Mouse (Mus musculus): ENCODE results near the gene Bpi.

Gene Bpi

DNA sequence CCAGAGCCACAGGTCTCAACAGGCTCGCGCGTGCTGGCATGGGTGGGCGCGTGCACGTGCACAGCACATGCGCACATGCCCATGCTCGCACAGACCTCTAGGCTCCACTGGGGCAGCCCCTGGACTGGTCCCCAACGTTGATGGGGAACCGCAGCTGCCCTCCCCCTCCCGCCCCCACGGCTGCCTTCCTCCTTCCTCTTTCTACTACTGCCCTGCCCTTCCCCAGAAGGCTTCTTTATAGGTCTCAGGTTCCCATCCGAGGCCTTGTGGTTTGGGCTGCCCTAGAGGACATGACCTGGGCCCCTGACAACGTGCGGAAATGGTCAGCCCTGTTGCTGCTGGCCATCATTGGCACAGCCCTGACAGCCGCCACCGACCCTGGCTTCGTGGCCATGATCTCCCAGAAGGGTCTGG is at the start of gene Bpi:
Bpi (plus strand) TSS at position 90 of the 414 bp plus-strand sequence.
- DNase-seq (ENCODE audit: low spot score in 2 of 2), result no peak

DNA sequence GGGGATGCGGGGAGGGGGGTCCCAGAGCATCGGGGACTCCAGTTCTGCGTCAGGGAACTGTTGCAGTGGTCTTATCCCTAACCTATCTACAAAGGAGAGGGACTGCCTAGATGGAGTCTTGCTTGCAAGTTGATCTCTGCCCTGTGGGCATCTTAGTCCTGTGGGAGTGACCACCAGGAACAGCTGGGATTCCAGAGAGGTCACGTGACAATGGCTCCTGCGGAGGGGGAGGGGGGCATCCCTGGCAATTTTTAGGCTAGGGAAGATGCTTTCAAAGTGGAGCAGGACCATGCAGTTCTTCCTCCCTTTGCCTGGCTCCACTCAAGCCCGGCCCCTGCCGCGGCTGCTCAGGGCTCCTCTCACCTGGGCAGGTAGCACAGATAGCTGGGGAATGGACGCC is 48.1 kb upstream of the Bpi start:
- DNase-seq (ENCODE audit: low spot score in 2 of 2), result no peak

DNA sequence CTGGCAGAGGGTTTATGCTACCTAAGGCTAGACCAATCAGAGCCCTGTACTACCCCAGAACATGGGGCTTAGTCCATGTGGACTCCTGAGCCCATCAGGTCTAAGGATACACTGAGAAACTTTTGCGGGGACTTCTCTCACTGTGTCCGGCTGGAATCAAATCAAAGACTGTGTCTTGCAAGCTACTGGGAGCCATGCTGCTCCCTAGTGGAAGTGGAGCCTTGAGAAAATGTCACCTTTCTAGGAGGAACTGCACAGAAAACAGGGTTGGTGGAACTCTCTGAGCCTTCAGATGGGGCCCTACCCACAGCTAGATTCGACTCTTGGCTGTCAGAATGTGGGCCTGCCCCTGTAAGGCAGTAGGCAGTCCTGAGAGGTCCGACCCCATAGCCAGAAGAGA is 47.4 kb upstream of the Bpi start:
- peak in 1 of 2 experiments; percentile 62 for DNase-seq (ENCODE audit: low spot score in 2 of 2)

DNA sequence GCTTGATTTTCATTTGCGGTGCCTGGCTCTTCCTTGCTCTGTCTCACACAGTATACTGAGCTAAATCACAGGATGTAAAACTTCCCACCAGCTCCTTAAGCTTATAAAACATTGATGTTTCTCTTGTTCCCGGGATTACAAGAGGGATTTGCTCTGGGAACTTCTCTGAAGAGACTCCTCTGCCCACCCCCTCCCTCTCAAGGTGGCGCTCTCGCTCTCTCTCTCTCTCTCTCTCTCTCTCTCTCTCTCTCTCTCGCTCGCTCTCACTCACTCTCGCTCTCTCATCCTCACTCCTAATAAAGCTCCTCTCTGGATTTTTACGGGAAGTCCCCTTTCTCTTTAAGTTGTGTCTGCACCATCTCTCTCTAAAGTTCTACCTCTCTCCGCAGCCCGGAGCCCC is 46.9 kb upstream of the Bpi start:
- no peak for DNase-seq (ENCODE audit: low spot score in 2 of 2)

DNA sequence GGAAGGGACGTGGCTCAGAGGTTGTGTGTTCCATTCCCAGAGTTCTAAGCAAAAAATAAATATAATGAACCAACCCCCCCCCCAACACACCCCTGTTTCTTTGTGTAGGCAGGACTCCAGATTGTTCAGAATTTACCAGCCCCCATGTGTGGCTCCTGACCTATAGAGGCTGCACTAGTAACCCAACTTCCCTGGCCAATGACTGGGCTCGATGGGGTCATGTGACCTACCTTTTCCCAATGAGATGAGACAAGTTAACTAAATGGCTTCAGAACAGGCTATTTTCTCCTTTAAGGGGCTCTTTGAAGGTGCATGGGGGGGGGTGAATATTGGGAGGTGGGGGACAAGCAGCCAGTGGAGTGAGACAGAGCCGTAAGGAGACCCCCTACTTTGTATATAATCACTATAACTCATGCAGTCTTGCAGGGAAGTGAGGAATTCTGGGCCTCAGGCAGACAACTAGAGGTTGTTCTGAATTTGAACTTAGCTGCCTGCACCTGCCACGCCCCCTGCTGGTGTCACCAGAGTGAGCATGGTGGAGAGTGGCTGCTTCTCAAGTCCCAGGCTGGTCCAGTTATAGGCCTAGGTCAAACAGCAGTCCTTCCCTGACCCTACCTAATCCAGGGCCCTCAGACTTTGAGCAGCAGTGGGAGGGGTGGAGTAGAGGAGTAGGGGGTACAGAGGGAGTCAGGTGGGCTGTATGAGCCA is 46.0 kb upstream of the Bpi start:
- no peak for DNase-seq (ENCODE audit: low spot score in 2 of 2)

DNA sequence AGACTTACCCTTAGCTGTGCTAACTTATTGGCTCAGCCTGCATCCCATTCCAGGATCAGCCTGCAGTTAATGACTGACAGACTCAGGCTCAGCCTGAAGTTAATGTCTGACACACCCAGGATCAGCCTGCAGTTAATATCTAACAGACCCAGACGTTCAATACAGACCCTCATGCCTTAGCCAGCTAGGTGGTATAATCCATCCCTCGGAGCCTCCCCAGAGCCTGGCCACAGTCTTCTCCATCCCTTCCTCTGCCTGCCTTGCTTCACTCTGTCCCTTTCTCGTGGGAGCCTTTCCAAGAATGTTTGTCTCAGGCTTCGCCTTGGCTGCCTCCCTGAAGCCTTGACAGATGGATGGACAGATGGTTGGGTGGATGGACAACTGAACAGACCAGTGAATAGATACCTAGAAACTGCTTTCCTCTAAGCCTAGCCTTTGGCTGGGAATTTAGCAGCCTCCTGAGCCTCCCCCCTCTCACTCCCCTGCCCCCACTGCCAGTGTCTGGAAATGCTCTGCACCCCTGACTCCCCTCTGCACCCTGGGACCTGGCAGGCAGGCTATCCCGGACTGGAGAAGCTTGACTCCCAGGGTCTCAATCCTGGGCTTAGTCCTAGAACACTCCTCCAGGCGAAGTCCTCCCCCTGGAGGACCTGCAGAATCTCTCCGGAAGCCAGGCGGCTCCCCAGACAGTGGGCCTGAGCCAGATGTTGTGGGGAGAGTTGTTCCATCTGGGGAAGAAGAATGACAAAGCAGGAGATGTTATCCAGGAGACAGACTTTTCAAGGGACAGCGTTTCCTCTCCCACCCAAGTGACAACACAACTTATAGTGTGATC is 42.4 kb upstream of the Bpi start:
- DNase-seq (ENCODE audit: low spot score in 2 of 2), result peak in 1 of 2 experiments; percentile 42

DNA sequence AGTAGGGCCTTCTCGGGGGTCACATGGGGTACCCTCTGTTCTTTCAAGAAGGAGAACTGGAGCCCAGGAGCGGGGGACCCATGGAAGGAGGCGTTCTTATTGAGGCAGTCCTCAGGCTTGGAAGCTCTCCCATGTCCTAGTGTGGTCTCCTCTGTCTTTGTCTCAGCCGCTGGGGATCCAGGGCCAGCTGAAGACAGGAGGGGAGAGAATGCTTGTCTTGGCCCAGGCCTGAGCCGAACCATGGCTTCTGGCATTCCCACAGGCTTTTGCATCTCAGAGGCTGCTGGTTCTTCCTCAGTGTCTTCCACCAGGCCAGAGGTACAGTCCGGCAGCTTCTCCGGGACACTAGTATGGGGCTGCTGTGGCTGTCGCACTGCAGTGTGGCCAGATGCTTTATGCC is 41.4 kb upstream of the Bpi start:
- no peak for DNase-seq (ENCODE audit: low spot score in 2 of 2)

DNA sequence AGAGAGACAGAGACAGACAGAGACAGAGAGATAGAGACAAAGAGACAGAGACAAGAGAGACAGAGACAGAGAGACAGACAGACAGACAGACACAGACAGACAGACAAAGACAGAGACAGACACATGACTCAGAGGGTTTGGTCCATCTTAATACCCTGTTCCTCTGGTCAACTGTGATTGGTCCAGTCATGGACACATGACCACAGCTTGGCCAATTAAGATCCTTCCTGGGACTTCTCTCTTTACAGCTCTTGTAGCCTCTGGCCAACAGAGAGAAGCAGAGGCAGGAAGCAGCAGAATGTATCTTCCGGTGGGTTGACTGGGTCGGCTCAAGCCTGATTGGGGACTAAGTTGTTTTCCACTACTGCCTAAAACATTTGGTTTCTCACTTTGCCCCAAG is 38.3 kb upstream of the Bpi start:
- DNase-seq (ENCODE audit: low spot score in 2 of 2), result no peak

DNA sequence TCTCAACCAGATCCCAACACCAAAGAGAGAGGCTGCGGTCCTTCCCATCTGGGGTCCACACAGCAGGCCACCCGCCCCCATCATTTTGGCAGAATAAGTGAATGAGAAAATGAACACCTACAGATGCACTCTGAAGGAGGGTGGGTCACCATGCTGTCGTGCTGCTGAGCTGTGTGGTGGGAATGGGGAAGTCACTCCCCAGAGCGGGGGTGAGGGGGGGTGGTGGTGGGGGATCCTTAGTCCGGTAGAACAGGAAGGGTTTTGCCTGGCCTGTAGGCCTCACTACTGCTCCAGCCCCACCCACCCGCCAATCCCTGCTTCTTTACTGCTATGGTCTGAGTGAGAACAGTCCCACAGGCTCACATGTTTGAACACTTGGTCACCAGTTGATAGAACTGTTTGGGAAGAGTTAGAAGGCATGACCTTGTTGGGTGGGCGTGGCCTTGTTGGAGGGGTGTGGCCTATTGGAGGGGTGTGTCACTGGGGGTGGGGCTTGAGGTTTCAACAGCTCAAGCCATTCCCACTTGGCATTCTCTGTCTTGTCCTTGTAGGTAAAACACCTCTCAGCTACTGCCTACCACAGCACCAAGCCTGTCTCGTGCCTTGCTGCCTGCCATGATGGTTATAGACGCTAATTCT is 36.3 kb upstream of the Bpi start:
- DNase-seq (ENCODE audit: low spot score in 2 of 2), result no peak

DNA sequence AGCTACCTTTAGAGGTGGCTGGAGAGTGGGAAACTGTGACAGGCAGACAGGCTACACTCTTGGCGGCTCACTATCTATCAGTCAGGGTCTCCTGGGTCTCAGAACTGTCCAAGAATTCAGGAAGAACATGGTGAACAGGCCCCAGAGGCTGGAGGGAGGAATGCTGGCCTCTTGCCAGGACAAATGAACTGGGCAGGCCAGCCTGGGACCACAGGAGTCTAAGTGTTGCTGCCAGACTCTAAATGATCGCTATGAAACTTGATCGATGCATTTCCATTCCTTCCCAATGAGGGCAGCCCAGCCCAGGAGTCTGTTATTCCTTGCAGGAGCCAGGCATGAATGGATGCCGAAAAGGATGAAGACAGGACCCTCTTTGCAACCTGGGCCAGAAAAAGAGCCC is 35.2 kb upstream of the Bpi start:
- peak in 1 of 2 experiments; percentile 44 for DNase-seq (ENCODE audit: low spot score in 2 of 2)

DNA sequence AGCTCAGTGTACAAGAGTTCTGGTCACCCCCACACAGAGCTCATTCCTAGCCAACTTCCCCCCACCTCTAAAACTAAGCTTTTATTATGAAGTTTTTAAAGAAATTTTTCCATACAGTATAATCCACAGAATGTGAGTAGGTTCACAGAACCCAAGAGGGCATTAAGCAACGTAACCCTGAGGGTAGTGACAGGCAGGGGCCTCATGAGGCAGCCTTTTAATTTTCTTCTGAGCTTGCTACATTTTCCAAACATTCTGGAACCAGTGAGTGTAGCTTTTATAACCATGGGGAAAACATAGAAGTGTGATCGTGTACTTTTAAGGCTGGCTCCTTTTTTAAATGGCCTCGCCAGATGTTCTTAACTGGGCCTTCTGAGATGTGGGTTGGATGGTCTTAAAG is 34.4 kb upstream of the Bpi start:
- DNase-seq (ENCODE audit: low spot score in 2 of 2), result no peak

DNA sequence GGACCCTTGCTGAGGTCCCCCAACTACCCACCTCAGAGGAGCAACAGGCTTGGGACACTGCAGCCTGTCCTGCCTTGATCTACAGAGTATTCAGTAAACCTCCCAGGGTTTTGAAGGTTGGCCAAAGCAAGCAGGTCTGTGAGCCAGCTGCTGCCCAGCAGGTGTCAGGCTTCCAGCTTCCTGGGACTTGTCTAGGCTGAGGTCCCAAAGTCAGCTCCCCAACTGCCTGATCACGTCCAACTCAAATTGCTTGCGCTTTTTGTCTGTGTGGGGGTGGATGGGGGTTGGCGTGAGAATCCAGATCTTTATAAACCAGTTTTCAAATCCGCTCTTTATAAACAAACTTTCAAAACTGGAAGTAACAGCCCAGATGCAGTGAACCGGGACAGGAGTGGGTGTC is 32.6 kb upstream of the Bpi start:
- DNase-seq (ENCODE audit: low spot score in 2 of 2), result peak in 1 of 2 experiments; percentile 51

DNA sequence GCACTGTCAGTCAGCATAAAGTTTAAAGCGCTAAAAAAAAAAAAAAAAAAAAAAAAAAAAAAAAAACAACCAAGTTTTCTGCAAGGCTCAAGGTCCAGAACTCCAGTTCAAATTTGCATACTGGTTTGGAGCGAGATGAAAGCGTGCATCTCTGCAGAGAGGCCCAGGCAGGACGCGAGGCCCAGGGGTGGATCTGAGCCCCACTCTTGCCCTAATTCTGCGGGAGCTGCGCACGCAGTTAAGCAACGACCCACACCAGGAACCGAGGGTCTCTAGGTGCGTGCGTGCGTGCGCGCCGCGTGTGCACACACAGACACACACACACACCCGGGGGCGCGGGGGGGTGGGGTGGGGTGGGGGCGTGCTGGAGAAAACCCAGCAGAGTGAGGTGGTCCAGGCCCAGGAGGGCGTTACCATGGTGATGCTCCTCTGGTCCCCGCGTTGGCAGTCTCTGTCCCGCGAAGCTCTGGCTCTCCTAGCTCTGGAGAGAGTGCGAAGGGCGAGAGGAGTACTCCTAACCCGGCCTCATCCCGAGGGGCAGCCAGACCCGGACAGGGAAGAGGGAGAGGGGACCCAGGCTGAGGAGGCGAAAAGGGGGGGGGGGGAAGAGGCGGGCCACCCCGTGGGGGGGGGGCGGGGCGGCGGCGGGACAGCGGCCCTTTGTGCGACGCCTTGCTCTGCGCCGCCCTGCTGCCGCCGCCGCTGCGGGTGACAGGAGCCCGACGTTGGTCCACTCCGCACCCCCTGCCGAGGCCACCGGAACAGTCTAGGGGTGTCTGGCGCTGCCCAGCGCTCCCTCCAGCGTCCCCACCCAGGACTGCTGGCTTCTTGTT is 29.0 kb upstream of the Bpi start, which contains the start of gene D630003M21Rik:
D630003M21Rik (minus strand) TSS at position 553 of the 833 bp plus-strand sequence.
- peak in 1 of 2 experiments; percentile 49 for DNase-seq (ENCODE audit: low spot score in 2 of 2)

DNA sequence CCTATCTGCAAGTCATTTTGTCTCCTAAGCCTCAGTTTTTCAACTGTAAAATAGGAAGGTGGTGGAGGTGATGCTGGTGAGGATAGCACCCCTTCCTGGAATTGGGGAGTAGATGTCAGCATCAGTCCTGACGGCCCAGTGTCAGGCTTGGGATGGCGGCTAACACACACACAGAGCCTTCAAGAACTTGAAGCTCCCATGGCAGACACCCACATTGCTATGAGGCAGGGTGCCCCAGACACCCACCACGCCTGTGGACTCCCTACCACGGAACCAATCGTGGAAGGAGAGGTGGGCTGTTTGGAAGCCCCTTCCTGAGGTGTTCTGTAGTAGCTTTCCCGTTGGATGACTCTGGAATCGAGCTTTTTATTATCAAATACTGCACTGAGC is 28.4 kb upstream of the Bpi start:
- DNase-seq (ENCODE audit: low spot score in 2 of 2), result no peak

DNA sequence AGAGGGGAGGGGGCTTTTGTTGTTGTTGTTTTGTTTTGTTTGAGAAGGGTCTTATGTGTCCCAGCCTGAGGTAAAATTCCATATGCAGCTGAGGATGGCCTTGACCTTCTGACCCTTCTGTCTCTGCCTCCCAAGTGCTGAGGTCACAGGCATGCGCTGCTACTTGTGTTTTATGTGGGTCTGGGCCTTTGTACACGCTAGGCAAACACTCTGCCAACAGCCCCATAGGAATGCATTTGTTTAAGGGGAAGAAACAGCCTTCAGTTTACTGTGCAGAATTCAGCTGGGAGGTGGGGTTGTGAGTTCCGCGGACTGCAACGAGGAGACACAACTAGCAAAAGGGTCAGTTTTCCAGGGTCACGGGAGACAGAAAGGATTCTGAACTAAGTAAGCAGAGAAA is 27.3 kb upstream of the Bpi start:
- DNase-seq (ENCODE audit: low spot score in 2 of 2), result no peak

DNA sequence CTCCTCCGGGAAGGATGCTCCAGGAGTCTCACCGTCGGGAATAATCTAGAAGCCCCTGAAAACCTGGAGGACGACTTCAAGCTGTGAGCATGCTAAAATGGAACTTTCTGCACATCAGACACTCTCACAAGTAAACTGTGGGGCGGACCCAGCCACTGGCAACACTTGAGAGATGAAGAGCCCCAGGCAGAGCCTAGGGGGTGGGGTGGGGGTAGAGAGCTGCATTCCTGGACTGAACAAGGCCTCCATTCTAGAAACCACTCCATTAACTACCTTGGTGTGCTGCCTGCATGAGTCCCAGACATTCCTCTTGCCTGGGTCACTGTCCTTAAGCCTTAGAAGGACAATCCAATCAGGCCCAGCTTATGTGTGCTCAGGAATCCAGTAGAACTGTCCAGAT is 26.8 kb upstream of the Bpi start:
- DNase-seq (ENCODE audit: low spot score in 2 of 2), result no peak

DNA sequence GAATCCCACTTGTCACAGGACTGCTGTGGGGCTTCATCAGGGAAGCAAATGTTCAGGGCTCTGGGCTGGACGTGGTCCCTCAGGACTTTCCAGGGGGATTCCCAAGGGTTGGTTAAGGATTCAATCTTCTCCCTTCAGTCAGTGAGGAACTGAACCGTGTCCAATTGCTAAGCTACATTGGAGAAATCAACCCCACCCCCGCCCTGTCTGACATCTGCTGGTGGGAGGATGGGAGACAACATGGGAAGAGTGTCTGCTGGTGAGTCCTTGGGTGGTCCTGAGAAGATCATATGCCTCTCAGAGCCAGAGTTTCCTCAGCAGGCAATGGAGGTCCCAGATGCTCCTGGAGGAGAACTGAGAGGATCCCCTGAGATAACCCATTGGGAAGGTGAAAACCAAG is 25.5 kb upstream of the Bpi start:
- no peak for DNase-seq (ENCODE audit: low spot score in 2 of 2)

DNA sequence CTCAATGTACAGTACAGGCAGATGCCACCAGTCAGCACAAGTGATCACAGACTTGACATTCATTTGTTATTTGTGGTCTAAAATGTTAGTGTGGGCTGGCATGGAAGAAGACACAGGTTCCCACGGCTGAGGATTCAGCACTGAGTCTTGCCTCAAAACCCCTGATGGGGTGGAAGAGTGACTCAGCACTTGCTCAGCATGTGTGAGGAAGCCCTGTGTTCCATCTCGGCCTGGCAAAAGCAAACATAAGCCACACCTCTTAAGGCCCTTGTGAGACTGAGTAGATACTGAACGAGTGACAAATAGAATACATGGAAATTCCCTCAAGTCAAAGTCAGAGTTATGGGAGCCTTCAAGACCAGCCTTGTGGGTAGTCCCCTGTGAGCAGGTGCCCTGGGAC is 24.8 kb upstream of the Bpi start:
- DNase-seq (ENCODE audit: low spot score in 2 of 2), result no peak

DNA sequence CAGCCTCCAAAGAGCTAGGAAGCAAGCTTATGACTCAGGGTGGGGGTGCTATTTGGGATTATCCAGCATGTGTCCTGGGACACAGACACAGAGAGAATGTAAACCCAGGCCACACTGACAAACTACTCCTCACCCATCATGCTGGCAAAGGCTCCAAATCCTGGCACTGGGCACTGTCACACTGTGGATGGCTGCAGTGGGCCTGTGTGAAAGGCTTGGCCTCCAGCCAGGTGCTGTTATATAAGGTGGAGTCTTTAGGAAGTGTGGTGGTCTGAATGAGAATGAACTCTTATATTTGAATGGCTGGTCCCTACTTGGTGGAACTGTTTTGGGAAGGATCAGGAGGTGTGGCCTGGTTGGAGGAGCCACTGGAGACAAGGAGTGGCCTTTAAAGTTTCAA is 21.2 kb upstream of the Bpi start:
- no peak for DNase-seq (ENCODE audit: low spot score in 2 of 2)

DNA sequence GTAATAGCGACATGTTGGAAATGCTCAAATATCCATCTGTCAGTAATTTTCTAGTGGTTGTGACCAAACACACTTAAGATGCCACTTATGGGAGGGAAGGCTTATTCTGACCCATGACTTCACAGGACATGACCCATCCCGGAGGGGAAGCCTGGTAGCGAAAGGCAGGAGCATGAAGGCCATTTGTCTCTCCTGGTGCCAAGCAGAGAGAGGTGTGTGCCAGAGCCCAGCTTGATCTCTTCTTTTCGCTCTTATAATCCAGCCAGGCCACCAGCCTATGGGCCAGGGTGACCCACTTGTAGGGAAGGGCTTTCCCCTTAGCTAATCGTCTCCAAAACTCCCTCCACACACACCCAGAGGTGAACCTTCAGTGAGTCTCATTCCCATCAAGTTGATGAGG is 19.8 kb upstream of the Bpi start:
- DNase-seq (ENCODE audit: low spot score in 2 of 2), result no peak

DNA sequence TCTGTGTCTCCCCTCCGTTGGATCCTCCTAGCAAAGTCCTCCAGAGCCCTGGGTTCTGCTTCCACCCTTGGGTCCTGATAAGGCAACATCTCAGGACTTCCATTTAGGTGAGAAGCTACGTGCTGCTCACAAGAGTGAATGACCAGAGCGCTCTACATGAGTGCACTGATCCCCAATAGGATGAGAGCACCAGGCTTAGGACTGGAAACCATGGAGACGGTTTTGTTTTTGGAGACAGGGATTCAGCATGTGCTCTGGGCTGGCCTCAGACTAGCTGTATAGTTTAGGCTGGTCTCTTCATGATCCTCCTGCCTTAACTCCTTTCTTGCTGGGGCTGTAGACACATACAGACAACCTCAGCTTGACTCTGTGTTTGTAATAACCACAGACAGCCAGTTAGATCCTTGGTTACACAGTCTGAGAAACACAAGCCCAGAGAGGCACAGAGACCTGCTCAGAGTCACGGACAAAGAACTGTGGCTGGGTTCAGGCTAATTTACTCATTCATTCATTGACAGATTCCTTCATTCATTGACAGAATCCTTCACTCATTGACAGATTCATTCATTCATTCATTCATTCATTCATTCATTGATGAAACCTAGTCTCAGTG is 16.7 kb upstream of the Bpi start:
- no peak for DNase-seq (ENCODE audit: low spot score in 2 of 2)

All from cerebellum, postnatal 4 days (tissue).